Mouse (Mus musculus) liver, embryonic 12.5 days (tissue): ENCODE data around the gene Gm10964. TPM values are rescaled to one million over a fixed set of nuclear protein-coding genes. Genes with fewer than 3 reads are reported as not detected.
"Not testable (repeated sequence)": the region's sequence is repeated elsewhere in the genome, so short reads cannot be mapped to it uniquely, and the experiment has no call there.

Source experiments
- ATAC-seq: fragments of 200-750 bp; cut with Nextera tagmentation; 2 replicates; pipeline ENCODE4 v1.8.0; 2017; ENCODE audit warnings: moderate number of reproducible peaks, mild to moderate bottlenecking, moderate library complexity
- H3K27ac ChIP-seq: fragments of 300-500 bp; sonication (generic); 2 replicates; pipeline ENCODE4 v1.5.1; 2016; ENCODE audit warnings: mild to moderate bottlenecking
- H3K27me3 ChIP-seq: fragments of 300-500 bp; sonication (generic); replicated peaks from 2 replicates; pipeline ENCODE4 v1.6.1; 2016; ENCODE audit warnings: mild to moderate bottlenecking, moderate library complexity
- H3K36me3 ChIP-seq: fragments of 300-500 bp; sonication (generic); 2 replicates; pipeline ENCODE4 v1.6.1; 2016; ENCODE audit warnings: mild to moderate bottlenecking, moderate library complexity
- H3K4me1 ChIP-seq: fragments of 300-500 bp; sonication (generic); 2 replicates; pipeline ENCODE4 v1.6.1; 2016
- H3K4me2 ChIP-seq: fragments of 300-500 bp; sonication (generic); 2 replicates; pipeline ENCODE4 v1.6.1; 2016; ENCODE audit warnings: mild to moderate bottlenecking, moderate library complexity
- H3K4me3 ChIP-seq: fragments of 300-500 bp; sonication (generic); 2 replicates; pipeline ENCODE4 v1.5.1; 2016; ENCODE audit warnings: mild to moderate bottlenecking, moderate library complexity
- H3K9ac ChIP-seq: fragments of 300-500 bp; sonication (generic); 2 replicates; pipeline ENCODE4 v1.6.1; 2016; ENCODE audit warnings: mild to moderate bottlenecking, moderate library complexity
- H3K9me3 ChIP-seq: fragments of 300-500 bp; sonication (generic); replicated peaks from 2 replicates; pipeline ENCODE4 v1.6.1; 2016; ENCODE audit warnings: mild to moderate bottlenecking, moderate library complexity
- WGBS: fragments of 180-500 bp; shearing (Covaris S2); methylation state at CpG from one replicate; pipeline ENCODE4 v1.1.7; 2016; ENCODE audit not compliant: insufficient replicate concordance; 5-methylcytosine and 5-hydroxymethylcytosine counted together
- polyA plus RNA-seq: library from polyadenylated mRNA; unstranded; fragments of >200 nt; fragmentation: Nextera tagmentation; extraction: Ambion mirVana; gene quantifications from 2 replicates; pipeline ENCODE4 v1.2.1, GENCODE M21; 2016

The Gm10964 gene
- polyA plus RNA-seq, 1 experiment from 2014 or later = not detected

DNA sequence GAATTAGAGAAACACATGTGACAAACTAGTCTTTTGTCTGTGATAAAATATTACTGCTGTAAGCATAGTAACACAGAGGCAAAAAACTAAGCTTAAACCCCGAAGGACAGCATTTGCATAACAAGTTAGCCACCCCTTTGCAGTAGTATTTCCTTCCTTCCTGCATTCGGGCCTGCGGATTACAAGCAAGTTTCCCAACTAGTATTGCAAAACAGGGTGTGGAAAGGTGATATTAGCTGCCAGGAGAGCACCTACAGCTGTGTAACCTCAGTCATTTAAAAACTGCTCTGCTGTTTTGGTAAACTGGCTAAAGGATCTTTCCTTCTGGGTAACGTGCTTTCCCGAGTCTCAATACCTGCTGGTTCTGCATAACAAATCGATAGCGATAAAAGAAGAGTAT, 48.1 kb downstream of the Gm10964 start:
- ATAC-seq = no peak
- H3K36me3 ChIP-seq = peaks cover 25% of the 10 kb centered on the region
- H3K9ac ChIP-seq = 0 out of 2 replicates have a peak overlapping the region, but pooled peaks have one; percentile 7
- 50% methylated on average over 7 of the region's 7 CpGs for WGBS
- H3K27me3 ChIP-seq = no peaks in the 10 kb centered on the region
- H3K9me3 ChIP-seq = no peaks in the 10 kb centered on the region
- H3K4me3 ChIP-seq = peak overlapping the region; percentile 13; the same call in 1 of the 2 replicates
- peak overlapping the region; percentile 28 for H3K4me2 ChIP-seq
- H3K27ac ChIP-seq = peak overlapping the region; percentile 52; the same call in 1 of the 2 replicates
- peaks cover 82% of the 10 kb centered on the region for H3K4me1 ChIP-seq

DNA sequence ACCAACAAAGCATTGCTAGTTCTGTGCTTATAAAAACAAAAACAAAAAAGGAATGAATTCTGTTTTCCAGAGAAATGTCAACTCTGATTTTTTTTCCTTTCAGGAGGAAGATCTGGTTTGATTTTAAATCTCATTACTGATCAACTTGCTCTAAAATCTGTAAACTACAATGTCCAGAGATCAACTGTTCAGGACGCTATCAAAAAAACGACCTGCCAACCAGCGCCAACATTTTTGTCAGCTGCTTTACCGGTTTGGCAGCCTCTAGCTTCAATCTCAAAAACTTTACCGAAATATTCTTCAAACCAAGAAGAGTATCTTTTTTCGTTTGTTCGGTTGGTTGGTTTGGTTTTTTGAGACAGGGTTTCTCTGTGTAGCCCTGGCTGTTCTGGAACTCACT, 49.9 kb downstream of the Gm10964 start:
- H3K9ac ChIP-seq = peak overlapping the region; percentile 100
- H3K36me3 ChIP-seq = peaks cover 21% of the 10 kb centered on the region
- H3K4me1 ChIP-seq = peaks cover 82% of the 10 kb centered on the region
- H3K4me3 ChIP-seq = peak overlapping the region; percentile 98
- no peaks in the 10 kb centered on the region for H3K27me3 ChIP-seq
- peak overlapping the region; percentile 91 for H3K27ac ChIP-seq
- H3K4me2 ChIP-seq = peak overlapping the region; percentile 73
- H3K9me3 ChIP-seq = no peaks in the 10 kb centered on the region
- no peak for ATAC-seq
- whole genome bisulfite sequencing = 73% methylated on average over 7 of the region's 7 CpGs

DNA sequence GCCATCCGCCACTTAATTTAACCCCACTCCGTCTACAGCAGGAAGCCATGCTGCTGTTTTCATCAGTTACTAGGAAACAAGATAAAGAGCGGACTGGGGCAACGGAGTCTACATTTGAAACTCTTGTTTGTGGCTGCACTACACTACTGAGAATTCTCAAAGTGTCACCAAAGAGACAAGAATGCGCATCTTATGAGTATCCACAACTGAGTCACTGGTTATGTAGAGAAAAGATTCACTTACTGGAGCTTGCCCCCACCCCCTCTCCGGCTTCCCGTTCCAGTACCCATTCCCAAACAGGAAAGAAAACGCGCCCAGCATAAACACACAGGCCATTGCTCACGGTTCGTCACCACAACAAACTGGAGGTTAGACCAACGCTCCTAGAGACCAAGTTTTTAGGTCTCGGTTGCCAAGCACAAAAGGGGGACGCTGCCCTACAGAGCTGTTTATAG, 50.8 kb downstream of the Gm10964 start:
- Histone ChIP-seq H3K4me1 (peaks cover 81% of the 10 kb centered on the region), H3K36me3 (peaks cover 14% of the 10 kb centered on the region), H3K4me3 (peak overlapping the region; percentile 98), H3K9me3 (no peaks in the 10 kb centered on the region), H3K27me3 (no peaks in the 10 kb centered on the region), H3K9ac (peak overlapping the region; percentile 100), H3K27ac (peak overlapping the region; percentile 91), H3K4me2 (peak overlapping the region; percentile 73)
- under 1% methylated on average over 14 of the region's 14 CpGs for WGBS
- peak; percentile 28; the same call in 1 of the 2 replicates for ATAC-seq

DNA sequence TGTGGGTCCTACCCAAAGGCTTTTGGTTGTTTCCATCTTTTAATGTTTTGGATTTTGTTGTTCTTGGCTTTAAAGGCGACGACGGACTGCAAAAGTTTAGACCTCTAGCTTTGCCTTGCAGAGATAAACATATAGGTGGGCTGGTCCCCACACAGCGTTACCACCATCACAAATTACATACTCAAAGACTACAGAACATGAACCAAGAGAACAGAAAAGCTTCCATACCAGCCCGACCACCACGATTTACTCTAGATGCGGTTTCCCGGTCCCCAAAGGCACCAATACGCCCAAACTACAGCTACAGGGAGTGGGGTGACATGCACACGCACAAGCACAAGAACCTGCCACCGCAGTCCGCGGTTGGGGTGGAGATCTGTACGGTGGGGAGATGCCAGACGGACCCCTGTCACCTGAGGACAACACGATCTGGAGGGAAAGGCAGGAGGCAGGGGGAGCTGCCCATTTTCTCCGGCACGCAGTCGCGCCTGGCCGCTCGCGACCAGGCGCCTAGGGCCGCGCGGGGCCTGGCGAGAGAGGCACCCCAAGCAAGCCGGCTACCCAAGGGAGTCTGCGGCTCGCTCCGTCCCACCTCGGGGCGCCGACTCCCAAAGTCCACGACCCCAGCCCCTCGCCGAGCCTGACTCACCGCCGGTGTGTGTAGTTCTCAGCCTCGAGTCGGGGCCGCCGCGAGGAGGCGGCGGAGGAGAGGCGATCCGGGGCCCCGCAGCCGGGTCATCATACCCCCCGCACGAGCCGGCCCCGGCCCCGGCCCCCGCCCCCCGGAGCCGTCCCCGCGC, 51.4 kb downstream of the Gm10964 start:
- no peaks in the 10 kb centered on the region for H3K27me3 ChIP-seq
- H3K4me2 ChIP-seq = peak overlapping the region; percentile 73
- H3K4me1 ChIP-seq = peaks cover 75% of the 10 kb centered on the region
- peak overlapping the region; percentile 91 for H3K27ac ChIP-seq
- no peaks in the 10 kb centered on the region for H3K9me3 ChIP-seq
- H3K4me3 ChIP-seq = peak overlapping the region; percentile 98
- H3K9ac ChIP-seq = peak overlapping the region; percentile 100
- peaks cover 14% of the 10 kb centered on the region for H3K36me3 ChIP-seq
- WGBS = under 1% methylated on average over 55 of the region's 61 CpGs
- ATAC-seq = peak; percentile 67

DNA sequence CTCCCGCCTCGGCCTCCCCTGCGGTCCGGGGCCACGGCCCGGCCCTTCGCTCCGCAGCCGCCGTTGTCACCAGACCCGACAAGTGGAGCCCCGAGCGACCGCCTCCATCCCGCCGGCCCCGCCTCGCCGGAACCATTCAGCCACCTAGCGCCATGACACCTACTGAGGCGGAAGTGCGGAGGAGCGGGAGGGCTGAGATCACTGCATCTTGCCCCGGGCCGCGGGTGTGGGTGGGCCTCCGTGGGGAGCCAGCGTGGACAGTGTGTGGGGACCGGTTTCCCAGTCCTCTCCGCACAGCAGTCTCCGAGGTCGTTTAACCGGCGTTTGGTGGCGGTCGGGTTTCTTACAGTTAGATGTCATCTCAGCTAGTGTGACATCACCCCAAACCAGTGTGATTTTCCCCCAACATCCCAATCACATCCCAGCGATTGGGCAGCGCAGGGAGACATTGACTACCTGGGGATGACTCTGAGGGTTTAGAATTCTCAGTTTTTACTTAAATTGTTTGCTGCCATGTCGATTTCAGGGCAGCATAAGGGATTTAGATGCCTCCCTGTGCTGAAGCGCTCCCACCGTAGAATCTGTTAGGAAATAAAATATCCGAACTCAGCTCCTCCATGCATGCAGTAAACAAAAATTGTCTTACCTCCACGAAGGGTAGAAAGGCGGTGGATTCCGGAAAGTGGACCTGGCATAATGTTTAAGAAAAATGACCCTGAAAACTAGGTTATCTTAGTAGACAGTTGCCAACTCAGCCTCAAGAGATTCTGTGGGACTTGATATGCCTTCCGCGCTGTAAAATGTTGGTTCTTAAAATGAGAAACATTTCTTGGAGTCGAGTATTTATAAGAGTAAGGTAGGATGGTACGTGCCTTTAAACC, 52.3 kb downstream of the Gm10964 start, which contains the start of gene Hipk1:
Gene Hipk1, minus strand, starts transcription at position 334 of the 881 bp plus-strand sequence.
- Histone ChIP-seq H3K36me3 (peaks cover 12% of the 10 kb centered on the region), H3K9ac (peak within 1 kb of the TSS; percentile 100), H3K27ac (peak within 1 kb of the TSS; percentile 91), H3K4me2 (peak within 1 kb of the TSS; percentile 73), H3K4me3 (peak within 1 kb of the TSS; percentile 98), H3K9me3 (no peaks in the 10 kb centered on the region), H3K4me1 (peaks cover 70% of the 10 kb centered on the region), H3K27me3 (no peaks in the 10 kb centered on the region)
- WGBS = 7% methylated on average over 49 of the region's 49 CpGs
- peak; percentile 90 for ATAC-seq

DNA sequence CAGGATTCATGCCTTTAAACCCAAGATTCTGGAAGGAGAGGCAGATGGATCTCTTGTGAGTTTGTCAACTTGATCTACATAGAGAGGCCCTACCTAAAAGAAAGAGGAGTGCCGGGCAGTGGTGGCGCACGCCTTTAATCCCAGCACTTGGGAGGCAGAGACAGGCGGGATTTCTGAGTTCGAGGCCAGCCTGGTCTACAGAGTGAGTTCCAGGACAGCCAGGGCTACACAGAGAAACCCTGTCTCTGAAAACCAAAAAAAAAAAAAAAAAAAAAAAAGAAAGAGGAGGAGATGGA, 52.9 kb downstream of the Gm10964 start:
- not testable (repeated sequence) for ATAC-seq, H3K36me3 ChIP-seq, H3K9me3 ChIP-seq, H3K27me3 ChIP-seq
- H3K9ac ChIP-seq = peak overlapping the region; percentile 100
- 61% methylated on average over 5 of the region's 5 CpGs for WGBS
- H3K4me3 ChIP-seq = peak overlapping the region; percentile 98
- H3K27ac ChIP-seq = peak overlapping the region; percentile 91
- peaks cover 70% of the 10 kb centered on the region for H3K4me1 ChIP-seq
- H3K4me2 ChIP-seq = peak overlapping the region; percentile 73

DNA sequence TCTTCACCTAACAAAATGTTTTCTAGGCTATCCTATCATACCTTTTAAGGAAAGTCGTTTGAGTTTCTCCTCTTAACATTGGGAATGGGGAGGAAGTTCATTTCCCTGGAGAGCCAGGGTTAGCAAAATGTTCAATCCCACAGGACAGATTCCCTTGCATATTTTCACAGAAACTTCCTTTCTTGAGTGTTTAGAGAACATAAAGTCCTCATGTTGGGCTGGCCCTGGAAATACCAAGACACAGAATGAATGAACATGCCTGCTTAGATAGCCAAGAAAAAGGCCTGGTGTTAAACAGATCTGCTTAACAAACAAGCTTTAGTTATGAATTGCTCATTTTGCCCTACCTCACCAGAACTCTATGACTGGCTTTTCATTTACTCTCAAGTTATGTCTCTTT, 53.4 kb downstream of the Gm10964 start:
- Histone ChIP-seq H3K36me3 (peaks cover 5% of the 10 kb centered on the region; the same call in 1 of the 2 replicates), H3K9me3 (no peaks in the 10 kb centered on the region), H3K27me3 (no peaks in the 10 kb centered on the region), H3K4me3 (no peak overlapping the region), H3K4me2 (peak overlapping the region; percentile 73; the same call in 1 of the 2 replicates), H3K27ac (peak overlapping the region; percentile 91), H3K9ac (no peak overlapping the region), H3K4me1 (peaks cover 70% of the 10 kb centered on the region)
- ATAC-seq = no peak
- WGBS = 75% methylated on average over 1 of the region's 1 CpGs

Other genes with a start within 250 kb of the Gm10964 start
- gene Syt6, start 164.1 kb upstream of the Gm10964 start, polyA plus RNA-seq = 0.14 and 0.19 TPM in 2 replicates
- gene Atg4a-ps, start 93.3 kb upstream of the Gm10964 start, polyA plus RNA-seq = 0.11 TPM in 2 replicates
- gene Olfml3, start 1.4 kb upstream of the Gm10964 start, polyA plus RNA-seq = 3.3 and 3.4 TPM in 2 replicates
- gene Hipk1, start 52.2 kb downstream of the Gm10964 start, polyA plus RNA-seq = 17.7 and 18.1 TPM in 2 replicates
- 28.4 and 30.8 TPM in 2 replicates for gene Dclre1b, start 70.1 kb downstream of the Gm10964 start, polyA plus RNA-seq
- 18.7 and 19.4 TPM in 2 replicates for gene Ap4b1, start 70.2 kb downstream of the Gm10964 start, polyA plus RNA-seq
- gene Gm43064, start 70.2 kb downstream of the Gm10964 start, polyA plus RNA-seq = 0.56 and 0.60 TPM in 2 replicates
- gene Bcl2l15, start 93.2 kb downstream of the Gm10964 start, polyA plus RNA-seq = 1.6 and 1.7 TPM in 2 replicates
- gene Ptpn22, start 120.4 kb downstream of the Gm10964 start, polyA plus RNA-seq = 2.0 TPM in 2 replicates
- gene Rsbn1, start 174.8 kb downstream of the Gm10964 start, polyA plus RNA-seq = 6.7 and 7.2 TPM in 2 replicates
- 13.2 TPM in 2 replicates for gene Phtf1, start 228.7 kb downstream of the Gm10964 start, polyA plus RNA-seq